In genomic region chr10:94976329-94976728, GRCm38 (mm10) we compare ENCODE assay signal across 9 mouse cellular contexts. TPM values are rescaled to one million over a fixed set of nuclear protein-coding genes. Genes with fewer than 3 reads are reported as not detected.
DNase-seq lines count a peak whose midpoint lies in the region; ATAC-seq and TF ChIP-seq lines count a peak whose summit lies in the region.
"Had no signal": no experiment of that assay in that cellular context is flagged by ENCODE, and none has a peak within 500 bp of the region (broad histone marks: within the 10 kb centered on the region; RNA-seq: fewer than 3 reads in every experiment).

No protein-coding gene starts in this region.

- 0 out of 2 replicates have a peak, but pooled peaks cover 3% of the 10 kb centered on the region for H3K4me1 ChIP-seq in neural tube, embryonic 11.5 days (ENCODE audit: control insufficient read depth, insufficient read depth, low read length)

- ATAC-seq in neural tube, embryonic 11.5 days (ENCODE audit: insufficient read depth, low FRiP score, low TSS enrichment), result no peak

- WGBS in neural tube, embryonic 11.5 days, result 54% methylated on average over 5 of the region's 5 CpGs

- H3K9ac ChIP-seq in neural tube, embryonic 11.5 days (ENCODE audit: low read length), result no peak overlapping the region
- H3K9ac ChIP-seq: heart, embryonic 13.5 days had no signal

- peak; percentile 40 for TF ChIP-seq CTCF in left cerebral cortex, adult 2 months (IDR thresholded peaks at IDR 0.05)

- no peaks in the 10 kb centered on the region for H3K9me3 ChIP-seq in neural tube, embryonic 11.5 days (ENCODE audit: control insufficient read depth, low read length)
- H3K9me3 ChIP-seq: heart, embryonic 13.5 days had no signal

- intact Hi-C loops in left cerebral cortex, adult 2 months (cut with DNase I), result no loop called here

- H3K27me3 ChIP-seq in neural tube, embryonic 11.5 days (ENCODE audit: control insufficient read depth, insufficient read depth, low read length), result no peaks in the 10 kb centered on the region
- H3K27me3 ChIP-seq: heart, embryonic 13.5 days had no signal

- H3K36me3 ChIP-seq in neural tube, embryonic 11.5 days (ENCODE audit: control insufficient read depth, insufficient read depth, low read length), result no peaks in the 10 kb centered on the region
- H3K36me3 ChIP-seq: heart, embryonic 13.5 days had no signal

- no peak overlapping the region for H3K4me3 ChIP-seq in left cerebral cortex, adult 2 months
- H3K4me3 ChIP-seq in neural tube, embryonic 11.5 days (ENCODE audit: low read depth, low read length), result no peak overlapping the region
- H3K4me3 ChIP-seq: heart, embryonic 13.5 days had no signal

- peak; percentile 29 for DNase-seq in adrenal gland, postnatal 10 days
- DNase-seq in adrenal gland, adult 2 months, result no peak
- DNase-seq in left cerebral cortex, adult 2 months (ENCODE audit: extremely low spot score in 1 of 2, low spot score in 2 of 2), result no peak
- no peak for DNase-seq in left cerebral cortex, adult 8-10 months (ENCODE audit: low spot score in 2 of 2)
- DNase-seq in ZHBTc4 (ENCODE audit: low read depth, low spot score), result peak; percentile 77
- DNase-seq in neural tube, embryonic 11.5 days (ENCODE audit: low spot score), result peak; percentile 42
- no peak for DNase-seq in frontal cortex, postnatal 36 days (ENCODE audit: low spot score in 2 of 2)
- no peak for DNase-seq in urinary bladder, postnatal 10 days (ENCODE audit: low spot score)

- no peak overlapping the region for H3K27ac ChIP-seq in left cerebral cortex, adult 2 months
- no peak overlapping the region for H3K27ac ChIP-seq in neural tube, embryonic 11.5 days (ENCODE audit: low read depth, low read length)
- H3K27ac ChIP-seq: heart, embryonic 13.5 days had no signal

- H3K4me2 ChIP-seq in neural tube, embryonic 11.5 days (ENCODE audit: low read depth), result no peak overlapping the region
- H3K4me2 ChIP-seq: heart, embryonic 13.5 days had no signal

RNA-seq across cellular contexts. Expression of gene Plxnc1, which starts 31.7 kb away (rescaled TPM):
- total RNA-seq in adrenal gland, postnatal 10 days (2021), result 1 to 10 TPM; 5.6 to 7.3 TPM
- total RNA-seq in adrenal gland, adult 2 months (2021), result 1 to 10 TPM; 2.4 to 8.0 TPM
- 1.0 and 1.1 TPM in 2 replicates for polyA plus RNA-seq in adrenal gland, adult 2 months (2012; rRNA removed)
- 10 to 100 TPM; 46.2 to 49.9 TPM for total RNA-seq in left cerebral cortex, adult 2 months (2021)
- total RNA-seq in left cerebral cortex, adult 8-10 months (2022), result 10 to 100 TPM; 32.6 to 44.3 (median 38.4) TPM
- 3.1 and 4.2 TPM in 2 replicates for polyA plus RNA-seq in neural tube, embryonic 11.5 days (2014; fragmentation: Nextera tagmentation; extraction: Ambion mirVana)

Comparison
In these comparisons a context has a peak if more than half of its experiments do, and no peak if none do; other contexts are left out.
1. DNase-seq: peak in adrenal gland, postnatal 10 days (single experiment), ZHBTc4 (single experiment) and neural tube, embryonic 11.5 days (single experiment); none in adrenal gland, adult 2 months (single experiment), left cerebral cortex, adult 2 months (0 of 2), left cerebral cortex, adult 8-10 months (0 of 2), frontal cortex, postnatal 36 days (0 of 2) and urinary bladder, postnatal 10 days (single experiment).